Mouse (Mus musculus): ENCODE results near the gene Fibp. TPM values are rescaled to one million over a fixed set of nuclear protein-coding genes. Genes with fewer than 3 reads are reported as not detected.

The Fibp gene
- polyA plus RNA-seq, 1 experiment from 2014 or later, result 122 TPM

GRCm38 (mm10) chr19:5459019-5459418 lies 1.4 kb upstream of the Fibp start:
- H3K4me1 ChIP-seq (replicated peaks), result peaks cover 59% of the 10 kb centered on the region
- H3K27ac ChIP-seq, result no peak overlapping the region
- H3K4me3 ChIP-seq, result no peak overlapping the region
- no peak for DNase-seq (ENCODE audit: low spot score)
- WGBS, result 71% methylated on average over 7 of the region's 7 CpGs
- H3K27me3 ChIP-seq (ENCODE audit: insufficient read depth, poor library complexity, severe bottlenecking), result peaks cover 22% of the 10 kb centered on the region
- H3K36me3 ChIP-seq, result peaks cover 29% of the 10 kb centered on the region
- H3K9me3 ChIP-seq, result no peaks in the 10 kb centered on the region

- peak overlapping the region; percentile 88 for H3K27ac ChIP-seq
Observed at GRCm38 (mm10) chr19:5459896-5460295, 519 bp upstream of the Fibp start.

GRCm38 (mm10) chr19:5461411-5461810 lies 996 bp downstream of the Fibp start:
- Histone ChIP-seq H3K36me3 (peaks cover 42% of the 10 kb centered on the region), H3K4me3 (peak overlapping the region; percentile 87)
- WGBS, result 91% methylated on average over 6 of the region's 6 CpGs

More at GRCm38 (mm10) chr19:5459896-5460295, 519 bp upstream of the Fibp start:
- Histone ChIP-seq H3K4me1 (replicated peaks) (peaks cover 58% of the 10 kb centered on the region), H3K9me3 (no peaks in the 10 kb centered on the region), H3K27me3 (ENCODE audit: insufficient read depth, poor library complexity, severe bottlenecking) (peaks cover 22% of the 10 kb centered on the region), H3K4me3 (peak overlapping the region; percentile 87), H3K36me3 (peaks cover 29% of the 10 kb centered on the region)
- WGBS, result 26% methylated on average over 3 of the region's 3 CpGs
- DNase-seq (ENCODE audit: low spot score), result no peak

GRCm38 (mm10) chr19:5463212-5463611 lies 2.8 kb downstream of the Fibp start:
- H3K36me3 ChIP-seq, result peaks cover 60% of the 10 kb centered on the region
- 86% methylated on average over 9 of the region's 9 CpGs for WGBS
- peaks cover 16% of the 10 kb centered on the region for H3K27me3 ChIP-seq (ENCODE audit: insufficient read depth, poor library complexity, severe bottlenecking)
- H3K4me3 ChIP-seq, result peak overlapping the region; percentile 39; the same call in 1 of the 2 replicates
- no peaks in the 10 kb centered on the region for H3K9me3 ChIP-seq
- no peak for DNase-seq (ENCODE audit: low spot score)
- peaks cover 26% of the 10 kb centered on the region for H3K4me1 ChIP-seq (replicated peaks)
- H3K27ac ChIP-seq, result no peak overlapping the region

More at GRCm38 (mm10) chr19:5461411-5461810, 996 bp downstream of the Fibp start:
- DNase-seq (ENCODE audit: low spot score), result no peak
- no peak overlapping the region for H3K27ac ChIP-seq
- H3K27me3 ChIP-seq (ENCODE audit: insufficient read depth, poor library complexity, severe bottlenecking), result peaks cover 16% of the 10 kb centered on the region
- no peaks in the 10 kb centered on the region for H3K9me3 ChIP-seq
- H3K4me1 ChIP-seq (replicated peaks), result peaks cover 43% of the 10 kb centered on the region

- peaks cover 27% of the 10 kb centered on the region for H3K4me1 ChIP-seq (replicated peaks)
- 55% methylated on average over 15 of the region's 15 CpGs for WGBS
- H3K27me3 ChIP-seq (ENCODE audit: insufficient read depth, poor library complexity, severe bottlenecking), result peaks cover 9% of the 10 kb centered on the region
- H3K9me3 ChIP-seq, result no peaks in the 10 kb centered on the region
- peaks cover 63% of the 10 kb centered on the region for H3K36me3 ChIP-seq
- H3K27ac ChIP-seq, result peak overlapping the region; percentile 87
- peak; percentile 80 for DNase-seq (ENCODE audit: low spot score)
- H3K4me3 ChIP-seq, result peak overlapping the region; percentile 39
Observed at GRCm38 (mm10) chr19:5463791-5464562, 3.6 kb downstream of the Fibp start.

GRCm38 (mm10) chr19:5465037-5465436 lies 4.6 kb downstream of the Fibp start:
- Histone ChIP-seq H3K4me1 (replicated peaks) (peaks cover 24% of the 10 kb centered on the region), H3K36me3 (peaks cover 63% of the 10 kb centered on the region), H3K4me3 (no peak overlapping the region), H3K27ac (no peak overlapping the region), H3K9me3 (no peaks in the 10 kb centered on the region), H3K27me3 (ENCODE audit: insufficient read depth, poor library complexity, severe bottlenecking) (no peaks in the 10 kb centered on the region)
- WGBS, result 95% methylated on average over 8 of the region's 8 CpGs
- no peak for DNase-seq (ENCODE audit: low spot score)

GRCm38 (mm10) chr19:5466916-5467500 lies 6.6 kb downstream of the Fibp start:
- Histone ChIP-seq H3K36me3 (peaks cover 63% of the 10 kb centered on the region), H3K4me3 (no peak overlapping the region), H3K27me3 (ENCODE audit: insufficient read depth, poor library complexity, severe bottlenecking) (no peaks in the 10 kb centered on the region), H3K27ac (no peak overlapping the region), H3K9me3 (no peaks in the 10 kb centered on the region), H3K4me1 (replicated peaks) (peaks cover 14% of the 10 kb centered on the region)
- 87% methylated on average over 6 of the region's 6 CpGs for WGBS
- DNase-seq (ENCODE audit: low spot score), result no peak

GRCm38 (mm10) chr19:5468374-5468773 lies 8.0 kb downstream of the Fibp start, which contains the start of gene Ctsw:
Gene Ctsw, minus strand, starts transcription at chr19:5468507.
- DNase-seq (ENCODE audit: low spot score), result no peak
- Histone ChIP-seq H3K36me3 (peaks cover 51% of the 10 kb centered on the region), H3K27me3 (ENCODE audit: insufficient read depth, poor library complexity, severe bottlenecking) (peaks cover 4% of the 10 kb centered on the region), H3K4me3 (no peak within 1 kb of the TSS), H3K27ac (no peak within 1 kb of the TSS), H3K4me1 (replicated peaks) (peaks cover 14% of the 10 kb centered on the region), H3K9me3 (no peaks in the 10 kb centered on the region)
- WGBS, result 67% methylated on average over 5 of the region's 5 CpGs

- Histone ChIP-seq H3K27ac (no peak overlapping the region; the same call in 1 of the 2 replicates), H3K27me3 (ENCODE audit: insufficient read depth, poor library complexity, severe bottlenecking) (peaks cover 18% of the 10 kb centered on the region), H3K36me3 (peaks cover 17% of the 10 kb centered on the region), H3K4me1 (replicated peaks) (peaks cover 31% of the 10 kb centered on the region), H3K9me3 (no peaks in the 10 kb centered on the region), H3K4me3 (no peak overlapping the region)
- WGBS, result 55% methylated on average over 5 of the region's 5 CpGs
- DNase-seq (ENCODE audit: low spot score), result no peak
Observed at GRCm38 (mm10) chr19:5471846-5472245, 11.4 kb downstream of the Fibp start.

- 76% methylated on average over 3 of the region's 3 CpGs for WGBS
- Histone ChIP-seq H3K4me3 (no peak overlapping the region), H3K36me3 (peaks cover 12% of the 10 kb centered on the region), H3K27ac (no peak overlapping the region), H3K9me3 (no peaks in the 10 kb centered on the region), H3K27me3 (ENCODE audit: insufficient read depth, poor library complexity, severe bottlenecking) (peaks cover 18% of the 10 kb centered on the region), H3K4me1 (replicated peaks) (peaks cover 31% of the 10 kb centered on the region)
- DNase-seq (ENCODE audit: low spot score), result no peak
Observed at GRCm38 (mm10) chr19:5472857-5473256, 12.4 kb downstream of the Fibp start.

- Histone ChIP-seq H3K27ac (peak within 1 kb of the TSS; percentile 94), H3K4me1 (replicated peaks) (peaks cover 27% of the 10 kb centered on the region), H3K27me3 (ENCODE audit: insufficient read depth, poor library complexity, severe bottlenecking) (peaks cover 18% of the 10 kb centered on the region), H3K9me3 (no peaks in the 10 kb centered on the region), H3K4me3 (peak within 1 kb of the TSS; percentile 76), H3K36me3 (peaks cover 14% of the 10 kb centered on the region)
- 3% methylated on average over 22 of the region's 22 CpGs for WGBS
- peak; percentile 75 for DNase-seq (ENCODE audit: low spot score)
Observed at GRCm38 (mm10) chr19:5473720-5474119, 13.3 kb downstream of the Fibp start, which contains the start of gene Efemp2. Gene Efemp2, plus strand, starts transcription at chr19:5473954.

- peaks cover 22% of the 10 kb centered on the region for H3K36me3 ChIP-seq
- H3K4me1 ChIP-seq (replicated peaks), result peaks cover 27% of the 10 kb centered on the region
- H3K4me3 ChIP-seq, result peak overlapping the region; percentile 76
- H3K9me3 ChIP-seq, result no peaks in the 10 kb centered on the region
- DNase-seq (ENCODE audit: low spot score), result peak; percentile 67
- H3K27me3 ChIP-seq (ENCODE audit: insufficient read depth, poor library complexity, severe bottlenecking), result peaks cover 18% of the 10 kb centered on the region
- WGBS, result under 1% methylated on average over 65 of the region's 68 CpGs
- H3K27ac ChIP-seq, result peak overlapping the region; percentile 94
Observed at GRCm38 (mm10) chr19:5474281-5475068, 14.1 kb downstream of the Fibp start.
